Mouse (Mus musculus) urinary bladder, postnatal 25 days (tissue): ENCODE measurements around the gene Clint1.
A peak's percentile ranks its signal among the peaks of the same experiment; 100 is the strongest.

Source experiments
- DNase-seq: peaks from one replicate; pipeline ENCODE4 v3.0.0; 2022; ENCODE audit warnings: low spot score

Clint1 gene

GRCm38 (mm10) chr11:45932771-45933170 lies 80.9 kb downstream of the Clint1 start:
- no peak for DNase-seq

DNA sequence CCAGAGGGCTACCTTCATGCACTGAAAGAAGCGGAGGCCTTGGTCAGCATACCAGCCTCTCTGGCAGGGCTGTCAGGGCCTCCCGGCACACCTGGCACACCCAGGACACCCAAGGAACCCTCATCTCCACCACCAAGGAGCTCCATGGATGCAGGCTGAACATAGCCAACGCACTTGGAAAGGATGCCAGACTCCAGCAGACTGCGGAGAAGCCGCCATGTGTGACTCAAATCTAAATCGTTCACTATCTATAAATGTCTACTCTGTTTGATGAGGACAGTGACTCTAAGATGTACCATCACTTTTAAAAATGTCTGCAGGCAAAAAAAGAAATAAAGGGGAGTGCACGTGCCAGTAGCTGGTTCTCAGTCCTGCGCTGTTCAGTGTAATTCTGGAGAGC lies 85.6 kb downstream of the Clint1 start:
- DNase-seq = no peak

- no peak for DNase-seq
These were observed 87.1 kb downstream of the Clint1 start for GRCm38 (mm10) chr11:45938917-45939316.

GRCm38 (mm10) chr11:45942281-45942680 lies 90.4 kb downstream of the Clint1 start:
- DNase-seq = no peak

DNA sequence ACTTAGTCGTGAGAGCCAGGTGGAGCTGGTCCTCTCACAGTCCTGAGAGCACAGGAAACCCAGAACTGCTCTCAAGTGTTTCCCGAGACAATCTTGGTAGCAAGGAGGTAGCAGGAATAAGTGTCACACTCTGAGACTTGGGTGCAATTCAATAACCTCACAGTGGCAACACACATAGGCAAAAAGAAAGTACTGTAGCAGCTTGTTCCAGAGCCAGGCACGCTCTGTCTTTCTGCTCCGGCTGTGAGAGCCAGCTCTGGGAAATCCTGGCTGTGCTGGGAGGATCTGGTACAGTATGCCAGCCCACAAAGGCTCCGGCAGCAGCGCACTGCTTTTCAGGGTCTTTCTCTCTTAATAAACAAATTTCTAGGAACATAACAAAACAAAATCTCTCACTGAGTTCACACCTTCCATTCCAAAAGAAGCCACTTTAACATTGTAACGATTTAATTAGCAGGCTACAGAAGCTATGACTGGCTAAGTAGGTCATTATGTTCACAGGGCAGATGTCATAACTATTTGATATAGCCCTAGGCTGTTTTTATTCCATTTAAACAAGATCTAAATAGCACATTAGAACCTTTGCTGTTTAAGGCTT lies 91.4 kb downstream of the Clint1 start:
- DNase-seq = no peak

- no peak for DNase-seq
These were observed 92.2 kb downstream of the Clint1 start for GRCm38 (mm10) chr11:45943891-45944642.

- peak; percentile 100 for DNase-seq
These were observed 92.8 kb downstream of the Clint1 start, which contains the start of gene Lsm11 for GRCm38 (mm10) chr11:45944643-45945156. TSS of gene Lsm11 (minus strand) at chr11:45944935.

- no peak for DNase-seq
These were observed 94.9 kb downstream of the Clint1 start for GRCm38 (mm10) chr11:45946796-45947195.

GRCm38 (mm10) chr11:45947491-45947890 lies 95.6 kb downstream of the Clint1 start:
- no peak for DNase-seq

- peak; percentile 83 for DNase-seq
These were observed 103.3 kb downstream of the Clint1 start, which contains the start of gene Thg1l for GRCm38 (mm10) chr11:45955127-45955627. TSS of gene Thg1l (minus strand) at chr11:45955494.

DNA sequence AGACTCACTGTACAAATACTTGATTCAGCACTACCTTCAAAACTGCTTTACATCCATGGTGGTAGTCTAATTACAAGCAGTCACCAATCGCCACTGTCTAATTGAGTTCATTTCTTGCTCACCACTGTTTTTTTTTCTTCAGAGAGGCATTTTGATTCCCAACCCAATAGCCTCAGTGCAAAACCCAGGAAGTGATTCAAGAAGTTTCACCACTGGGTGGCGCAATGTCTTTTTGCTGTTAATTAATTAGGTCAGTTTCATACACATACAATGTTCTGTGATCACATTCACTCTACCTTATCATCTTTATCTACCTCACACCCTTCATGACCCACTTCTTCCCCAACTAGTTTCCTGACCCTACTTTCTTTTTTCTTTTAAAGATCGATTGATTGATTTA lies 107.7 kb downstream of the Clint1 start:
- peak; percentile 34 for DNase-seq

DNA sequence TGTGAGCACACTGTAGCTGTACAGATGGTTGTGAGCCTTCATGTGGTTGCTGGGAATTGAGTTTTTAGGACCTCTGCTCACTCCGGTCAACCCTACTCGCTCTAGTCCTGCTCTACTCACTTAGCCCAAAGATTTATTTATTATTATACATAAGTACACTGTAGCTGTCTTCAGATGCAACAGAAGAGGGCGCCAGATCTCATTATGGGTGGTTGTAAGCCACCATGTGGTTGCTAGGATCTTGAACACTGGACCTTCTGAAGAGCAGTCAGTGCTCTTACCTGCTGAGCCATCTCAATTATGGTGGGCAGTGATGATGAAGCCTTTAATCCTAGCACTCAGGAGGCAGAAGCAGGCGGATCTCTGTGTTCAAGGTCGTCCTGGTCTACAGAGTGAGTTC lies 108.2 kb downstream of the Clint1 start:
- no peak for DNase-seq
